Comparison of ENCODE assay signal across 9 mouse cellular contexts in the genomic region with DNA sequence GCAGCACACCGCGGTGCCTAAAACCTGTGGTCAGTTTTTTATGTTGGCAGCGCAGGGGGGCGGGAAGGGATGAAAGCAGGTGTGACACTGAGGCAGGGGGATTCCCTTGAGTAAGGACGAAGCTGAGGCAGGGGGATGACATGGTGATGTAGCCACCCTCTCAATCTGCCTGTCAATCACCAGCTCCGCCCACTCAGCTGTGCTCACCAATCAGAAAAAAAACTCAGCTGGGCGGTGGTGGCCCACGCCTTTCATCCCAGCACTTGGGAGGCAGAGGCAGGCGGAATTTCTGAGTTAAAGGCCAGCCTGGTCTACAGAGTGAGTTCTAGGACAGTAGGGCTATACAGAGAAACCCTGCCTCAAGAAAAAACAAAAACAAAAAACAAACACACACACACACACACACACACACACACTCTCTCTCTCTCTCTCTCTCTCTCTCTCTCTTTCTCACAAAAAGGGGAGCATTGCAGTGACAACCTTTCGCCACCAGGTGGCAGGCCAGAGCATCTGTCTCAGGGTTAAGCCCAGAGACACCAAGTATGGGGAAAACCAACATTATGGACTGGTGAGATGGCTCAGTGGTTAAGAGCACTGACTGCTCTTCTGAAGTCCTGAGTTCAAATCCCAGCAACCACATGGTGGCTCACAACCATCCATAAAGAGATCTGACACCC. TPM values are rescaled to one million over a fixed set of nuclear protein-coding genes. Genes with fewer than 3 reads are reported as not detected.
A peak's percentile ranks its signal among the peaks of the same experiment; 100 is the strongest.
DNase-seq lines count a peak whose midpoint lies in the region; ATAC-seq and TF ChIP-seq lines count a peak whose summit lies in the region.
"Not testable (repeated sequence)": the region's sequence is repeated elsewhere in the genome, so short reads cannot be mapped to it uniquely, and the experiment has no call there.
"Had no signal": no experiment of that assay in that cellular context is flagged by ENCODE, and none has a peak within 500 bp of the region (broad histone marks: within the 10 kb centered on the region; RNA-seq: fewer than 3 reads in every experiment).

No protein-coding gene starts in this region.

- peak; percentile 13; the same call in 1 of the 2 replicates for ATAC-seq in liver, embryonic 13.5 days (ENCODE audit: low read depth)
- not testable (repeated sequence) for ATAC-seq in neural tube, embryonic 11.5 days (ENCODE audit: insufficient read depth, low FRiP score, low TSS enrichment); stomach, postnatal 0 days (ENCODE audit: low FRiP score, low TSS enrichment)

- TF ChIP-seq CTCF in stomach, postnatal 0 days (IDR thresholded peaks at IDR 0.05; ENCODE audit: low read depth) = peak; percentile 90

- TF ChIP-seq EP300 in stomach, postnatal 0 days (optimal IDR thresholded peaks at IDR 0.05) = not testable (repeated sequence)

- H3K27me3 ChIP-seq in liver, embryonic 13.5 days; neural tube, embryonic 11.5 days (ENCODE audit: control insufficient read depth, insufficient read depth, low read length); stomach, postnatal 0 days (ENCODE audit: control insufficient read depth, insufficient read depth, low read length): not testable (repeated sequence)

- WGBS in liver, embryonic 13.5 days (ENCODE audit: insufficient replicate concordance) = 56% methylated on average over 10 of the region's 10 CpGs
- WGBS in neural tube, embryonic 11.5 days = 74% methylated on average over 10 of the region's 10 CpGs
- 76% methylated on average over 10 of the region's 10 CpGs for WGBS in stomach, postnatal 0 days

- not testable (repeated sequence) for H3K36me3 ChIP-seq in liver, embryonic 13.5 days; neural tube, embryonic 11.5 days (ENCODE audit: control insufficient read depth, insufficient read depth, low read length); stomach, postnatal 0 days (ENCODE audit: control insufficient read depth, insufficient read depth, low read length)

- DNase-seq in CD4-positive, CD25-positive, alpha-beta regulatory T cell, adult 2 months (ENCODE audit: low read depth, low spot score) = peak; percentile 94
- peak; percentile 81 to 85 for DNase-seq in adrenal gland, postnatal 36 days
- DNase-seq in embryo, embryonic 9.5 days (ENCODE audit: extremely low spot score) = peak; percentile 70
- peak; percentile 77 to 92 for DNase-seq in heart, adult 18-20 months
- DNase-seq in kidney, postnatal 25 days = peak; percentile 81
- peak; percentile 76 for DNase-seq in liver, embryonic 13.5 days
- peak; percentile 68 for DNase-seq in neural tube, embryonic 11.5 days (ENCODE audit: low spot score)
- DNase-seq in stomach, postnatal 0 days (ENCODE audit: low spot score) = peak; percentile 79

- H3K9me3 ChIP-seq in liver, embryonic 13.5 days (replicated peaks); neural tube, embryonic 11.5 days (ENCODE audit: control insufficient read depth, low read length); stomach, postnatal 0 days (ENCODE audit: control insufficient read depth, low read length): not testable (repeated sequence)

- H3K9ac ChIP-seq in liver, embryonic 13.5 days; neural tube, embryonic 11.5 days (ENCODE audit: low read length); stomach, postnatal 0 days (ENCODE audit: low read length): not testable (repeated sequence)

- H3K4me1 ChIP-seq in liver, embryonic 13.5 days (replicated peaks) = peaks cover 16% of the 10 kb centered on the region
- not testable (repeated sequence) for H3K4me1 ChIP-seq in neural tube, embryonic 11.5 days (ENCODE audit: control insufficient read depth, insufficient read depth, low read length); stomach, postnatal 0 days (replicated peaks; ENCODE audit: control insufficient read depth, insufficient read depth)

- not testable (repeated sequence) for H3K27ac ChIP-seq in liver, embryonic 13.5 days; neural tube, embryonic 11.5 days (ENCODE audit: low read depth, low read length); stomach, postnatal 0 days (replicated peaks)

- peak overlapping the region; percentile 29; the same call in 1 of the 2 replicates for H3K4me2 ChIP-seq in liver, embryonic 13.5 days
- H3K4me2 ChIP-seq in neural tube, embryonic 11.5 days (ENCODE audit: low read depth); stomach, postnatal 0 days (replicated peaks; ENCODE audit: low read depth): not testable (repeated sequence)

- H3K4me3 ChIP-seq in liver, embryonic 13.5 days (replicated peaks) = 0 out of 2 replicates have a peak overlapping the region, but pooled peaks have one; percentile 12
- not testable (repeated sequence) for H3K4me3 ChIP-seq in neural tube, embryonic 11.5 days (ENCODE audit: low read depth, low read length); stomach, postnatal 0 days (ENCODE audit: low read depth, low read length)

RNA-seq across cellular contexts. Expression of a gene that starts 35.4 kb away (rescaled TPM):
- 100 to 1,000 TPM; 146 to 162 TPM for total RNA-seq in adrenal gland, postnatal 36 days (2021)
- total RNA-seq in heart, adult 18-20 months (2021) = 100 to 1,000 TPM; 141 to 144 TPM
- 18.0 and 21.4 TPM in 2 replicates for polyA plus RNA-seq in liver, embryonic 13.5 days (2015; fragmentation: Nextera tagmentation; extraction: Ambion mirVana)
- polyA plus RNA-seq in neural tube, embryonic 11.5 days (2014; fragmentation: Nextera tagmentation; extraction: Ambion mirVana) = 67.6 and 68.7 TPM in 2 replicates
- 22.6 and 23.8 TPM in 2 replicates for polyA plus RNA-seq in stomach, postnatal 0 days (2015; fragmentation: Nextera tagmentation; extraction: Ambion mirVana)

RNA-seq across cellular contexts. Expression of a gene that starts 39.7 kb away (rescaled TPM):
- total RNA-seq in adrenal gland, postnatal 36 days (2021) = not detected
- not detected for total RNA-seq in heart, adult 18-20 months (2021)
- not detected in 2 replicates for polyA plus RNA-seq in liver, embryonic 13.5 days (2015; fragmentation: Nextera tagmentation; extraction: Ambion mirVana)
- not detected in 2 replicates for polyA plus RNA-seq in neural tube, embryonic 11.5 days (2014; fragmentation: Nextera tagmentation; extraction: Ambion mirVana)
- not detected in 2 replicates for polyA plus RNA-seq in stomach, postnatal 0 days (2015; fragmentation: Nextera tagmentation; extraction: Ambion mirVana)
- polyA plus RNA-seq: kidney, embryonic 16.5 days had no signal
